Mouse (Mus musculus) liver, embryonic 15.5 days (tissue): ENCODE measurements around the gene Rara. TPM values are rescaled to one million over a fixed set of nuclear protein-coding genes. Genes with fewer than 3 reads are reported as not detected.
"Not testable (repeated sequence)": the region's sequence is repeated elsewhere in the genome, so short reads cannot be mapped to it uniquely, and the experiment has no call there.

Source experiments
- ATAC-seq: fragments of 200-750 bp; cut with Nextera tagmentation; 2 replicates; pipeline ENCODE4 v1.8.0; 2017; ENCODE audit warnings: moderate number of reproducible peaks, mild to moderate bottlenecking, moderate library complexity; ENCODE audit not compliant: insufficient read depth
- H3K27ac ChIP-seq: fragments of 300-500 bp; sonication (generic); replicated peaks from 2 replicates; pipeline ENCODE4 v1.5.1; 2015; ENCODE audit warnings: mild to moderate bottlenecking, inconsistent platforms
- H3K27me3 ChIP-seq: fragments of 300-500 bp; sonication (generic); 2 replicates; pipeline ENCODE4 v1.6.1; 2015; ENCODE audit warnings: mild to moderate bottlenecking, inconsistent platforms
- H3K36me3 ChIP-seq: fragments of 300-500 bp; sonication (generic); replicated peaks from 2 replicates; pipeline ENCODE4 v1.6.1; 2015; ENCODE audit warnings: moderate library complexity, mild to moderate bottlenecking, inconsistent platforms
- H3K4me1 ChIP-seq: fragments of 300-500 bp; sonication (generic); replicated peaks from 2 replicates; pipeline ENCODE4 v1.6.1; 2015; ENCODE audit warnings: inconsistent platforms
- H3K4me2 ChIP-seq: fragments of 300-500 bp; sonication (generic); 2 replicates; pipeline ENCODE4 v1.6.1; 2015; ENCODE audit warnings: moderate library complexity, mild to moderate bottlenecking, inconsistent platforms
- H3K4me3 ChIP-seq: fragments of 300-500 bp; sonication (generic); replicated peaks from 2 replicates; pipeline ENCODE4 v1.5.1; 2015; ENCODE audit warnings: mild to moderate bottlenecking, inconsistent platforms
- H3K9ac ChIP-seq: fragments of 300-500 bp; sonication (generic); 2 replicates; pipeline ENCODE4 v1.6.1; 2015; ENCODE audit warnings: moderate library complexity, mild to moderate bottlenecking, inconsistent platforms
- H3K9me3 ChIP-seq: fragments of 300-500 bp; sonication (generic); replicated peaks from 2 replicates; pipeline ENCODE4 v1.6.1; 2016; ENCODE audit warnings: inconsistent platforms
- WGBS: fragments of 180-500 bp; shearing (Covaris S2); methylation state at CpG from one replicate; pipeline ENCODE4 v1.1.7; 2015; ENCODE audit warnings: mixed read lengths; ENCODE audit not compliant: insufficient replicate concordance; 5-methylcytosine and 5-hydroxymethylcytosine counted together
- polyA plus RNA-seq: library from polyadenylated mRNA; unstranded; fragments of >200 nt; fragmentation: Nextera tagmentation; extraction: Ambion mirVana; gene quantifications from 2 replicates; pipeline ENCODE4 v1.2.1, GENCODE M21; 2015

Gene Rara
- polyA plus RNA-seq, 1 experiment from 2014 or later, result 4.5 TPM

GRCm38 (mm10) chr11:98983551-98983950, 55.9 kb downstream of the Rara start:
- Histone ChIP-seq H3K4me2 (no peak overlapping the region), H3K9me3 (no peaks in the 10 kb centered on the region), H3K27me3 (peaks cover 71% of the 10 kb centered on the region), H3K4me3 (no peak overlapping the region), H3K9ac (no peak overlapping the region), H3K27ac (no peak overlapping the region), H3K4me1 (peaks cover 17% of the 10 kb centered on the region), H3K36me3 (peaks cover 10% of the 10 kb centered on the region)
- 43% methylated on average over 8 of the region's 8 CpGs for WGBS
- no peak for ATAC-seq

- Histone ChIP-seq H3K4me2 (no peak overlapping the region), H3K36me3 (peaks cover 29% of the 10 kb centered on the region), H3K4me1 (peaks cover 14% of the 10 kb centered on the region; the same call in 1 of the 2 replicates), H3K9me3 (no peaks in the 10 kb centered on the region), H3K4me3 (no peak overlapping the region), H3K27me3 (peaks cover 51% of the 10 kb centered on the region), H3K9ac (no peak overlapping the region), H3K27ac (no peak overlapping the region)
- ATAC-seq, result no peak
- 79% methylated on average over 7 of the region's 7 CpGs for WGBS
Observed at GRCm38 (mm10) chr11:98985542-98985941, 57.9 kb downstream of the Rara start.

GRCm38 (mm10) chr11:98988260-98988659, 60.6 kb downstream of the Rara start:
- H3K9me3 ChIP-seq, H3K4me2 ChIP-seq, H3K9ac ChIP-seq, H3K4me1 ChIP-seq, H3K4me3 ChIP-seq, H3K27ac ChIP-seq, ATAC-seq: not testable (repeated sequence)
- Histone ChIP-seq H3K27me3 (peaks cover 24% of the 10 kb centered on the region), H3K36me3 (peaks cover 56% of the 10 kb centered on the region)
- 86% methylated on average over 6 of the region's 6 CpGs for WGBS

GRCm38 (mm10) chr11:98990866-98991265, 63.2 kb downstream of the Rara start:
- WGBS, result 89% methylated on average over 6 of the region's 6 CpGs
- ATAC-seq, result no peak
- Histone ChIP-seq H3K36me3 (peaks cover 82% of the 10 kb centered on the region), H3K4me1 (no peaks in the 10 kb centered on the region), H3K4me2 (no peak overlapping the region), H3K27me3 (no peaks in the 10 kb centered on the region), H3K27ac (no peak overlapping the region), H3K9me3 (no peaks in the 10 kb centered on the region), H3K4me3 (no peak overlapping the region), H3K9ac (no peak overlapping the region)

GRCm38 (mm10) chr11:98995987-98996386, 68.4 kb downstream of the Rara start:
- Histone ChIP-seq H3K9me3 (no peaks in the 10 kb centered on the region), H3K4me3 (no peak overlapping the region), H3K27me3 (no peaks in the 10 kb centered on the region), H3K27ac (no peak overlapping the region), H3K36me3 (peaks cover 100% of the 10 kb centered on the region), H3K4me1 (no peaks in the 10 kb centered on the region), H3K4me2 (no peak overlapping the region), H3K9ac (no peak overlapping the region)
- WGBS, result 90% methylated on average over 7 of the region's 7 CpGs
- no peak for ATAC-seq

GRCm38 (mm10) chr11:98997659-98998058, 70.0 kb downstream of the Rara start:
- ATAC-seq, result no peak
- H3K27me3 ChIP-seq, result no peaks in the 10 kb centered on the region
- H3K9ac ChIP-seq, result no peak overlapping the region
- no peaks in the 10 kb centered on the region for H3K4me1 ChIP-seq
- no peak overlapping the region for H3K4me3 ChIP-seq
- no peak overlapping the region for H3K27ac ChIP-seq
- no peak overlapping the region for H3K4me2 ChIP-seq
- no peaks in the 10 kb centered on the region for H3K9me3 ChIP-seq
- WGBS, result 91% methylated on average over 4 of the region's 4 CpGs
- H3K36me3 ChIP-seq, result peaks cover 100% of the 10 kb centered on the region

GRCm38 (mm10) chr11:98998776-98999175, 71.2 kb downstream of the Rara start:
- ATAC-seq, result no peak
- no peaks in the 10 kb centered on the region for H3K27me3 ChIP-seq
- H3K4me2 ChIP-seq, result no peak overlapping the region
- no peak overlapping the region for H3K4me3 ChIP-seq
- no peaks in the 10 kb centered on the region for H3K4me1 ChIP-seq
- peaks cover 100% of the 10 kb centered on the region for H3K36me3 ChIP-seq
- H3K27ac ChIP-seq, result no peak overlapping the region
- H3K9ac ChIP-seq, result no peak overlapping the region
- no peaks in the 10 kb centered on the region for H3K9me3 ChIP-seq

GRCm38 (mm10) chr11:98999243-98999642, 71.6 kb downstream of the Rara start:
- no peak overlapping the region for H3K9ac ChIP-seq
- H3K4me1 ChIP-seq, result no peaks in the 10 kb centered on the region
- no peaks in the 10 kb centered on the region for H3K9me3 ChIP-seq
- H3K4me2 ChIP-seq, result no peak overlapping the region
- no peak for ATAC-seq
- no peak overlapping the region for H3K4me3 ChIP-seq
- H3K27me3 ChIP-seq, result no peaks in the 10 kb centered on the region
- WGBS, result 94% methylated on average over 11 of the region's 11 CpGs
- no peak overlapping the region for H3K27ac ChIP-seq
- peaks cover 100% of the 10 kb centered on the region for H3K36me3 ChIP-seq

- Histone ChIP-seq H3K4me3 (no peak overlapping the region), H3K27ac (no peak overlapping the region), H3K9ac (no peak overlapping the region), H3K4me2 (no peak overlapping the region), H3K9me3 (no peaks in the 10 kb centered on the region), H3K27me3 (no peaks in the 10 kb centered on the region), H3K4me1 (no peaks in the 10 kb centered on the region), H3K36me3 (peaks cover 100% of the 10 kb centered on the region)
- WGBS, result 88% methylated on average over 9 of the region's 9 CpGs
- no peak for ATAC-seq
Observed at GRCm38 (mm10) chr11:99006788-99007187, 79.2 kb downstream of the Rara start.

GRCm38 (mm10) chr11:99010124-99010523, 82.5 kb downstream of the Rara start:
- Histone ChIP-seq H3K27ac (no peak overlapping the region), H3K9ac (no peak overlapping the region), H3K4me1 (peaks cover 4% of the 10 kb centered on the region; the same call in 1 of the 2 replicates), H3K9me3 (no peaks in the 10 kb centered on the region), H3K27me3 (no peaks in the 10 kb centered on the region), H3K4me2 (no peak overlapping the region), H3K4me3 (no peak overlapping the region), H3K36me3 (peaks cover 100% of the 10 kb centered on the region)
- no peak for ATAC-seq
- WGBS, result 31% methylated on average over 4 of the region's 4 CpGs

GRCm38 (mm10) chr11:99010706-99011105, 83.1 kb downstream of the Rara start:
- 90% methylated on average over 5 of the region's 5 CpGs for WGBS
- Histone ChIP-seq H3K4me3 (no peak overlapping the region), H3K9me3 (no peaks in the 10 kb centered on the region), H3K4me1 (peaks cover 4% of the 10 kb centered on the region; the same call in 1 of the 2 replicates), H3K4me2 (no peak overlapping the region), H3K27ac (no peak overlapping the region), H3K9ac (no peak overlapping the region), H3K36me3 (peaks cover 100% of the 10 kb centered on the region), H3K27me3 (no peaks in the 10 kb centered on the region)
- no peak for ATAC-seq

GRCm38 (mm10) chr11:99013856-99014255, 86.2 kb downstream of the Rara start:
- Histone ChIP-seq H3K4me3 (no peak overlapping the region), H3K4me1 (peaks cover 10% of the 10 kb centered on the region; the same call in 1 of the 2 replicates), H3K27ac (no peak overlapping the region), H3K36me3 (peaks cover 100% of the 10 kb centered on the region), H3K4me2 (no peak overlapping the region), H3K9ac (no peak overlapping the region), H3K27me3 (no peaks in the 10 kb centered on the region), H3K9me3 (no peaks in the 10 kb centered on the region)
- ATAC-seq, result no peak
- WGBS, result 96% methylated on average over 1 of the region's 1 CpGs
